Mouse (Mus musculus) layer of hippocampus, adult 11-12 months (tissue): Measurements from ENCODE around the gene Rnaseh2a.

ENCODE experiments used
- DNase-seq: peaks from one replicate; pipeline ENCODE4 v3.0.0; 2022; ENCODE audit warnings: low spot score

The Rnaseh2a gene

DNA sequence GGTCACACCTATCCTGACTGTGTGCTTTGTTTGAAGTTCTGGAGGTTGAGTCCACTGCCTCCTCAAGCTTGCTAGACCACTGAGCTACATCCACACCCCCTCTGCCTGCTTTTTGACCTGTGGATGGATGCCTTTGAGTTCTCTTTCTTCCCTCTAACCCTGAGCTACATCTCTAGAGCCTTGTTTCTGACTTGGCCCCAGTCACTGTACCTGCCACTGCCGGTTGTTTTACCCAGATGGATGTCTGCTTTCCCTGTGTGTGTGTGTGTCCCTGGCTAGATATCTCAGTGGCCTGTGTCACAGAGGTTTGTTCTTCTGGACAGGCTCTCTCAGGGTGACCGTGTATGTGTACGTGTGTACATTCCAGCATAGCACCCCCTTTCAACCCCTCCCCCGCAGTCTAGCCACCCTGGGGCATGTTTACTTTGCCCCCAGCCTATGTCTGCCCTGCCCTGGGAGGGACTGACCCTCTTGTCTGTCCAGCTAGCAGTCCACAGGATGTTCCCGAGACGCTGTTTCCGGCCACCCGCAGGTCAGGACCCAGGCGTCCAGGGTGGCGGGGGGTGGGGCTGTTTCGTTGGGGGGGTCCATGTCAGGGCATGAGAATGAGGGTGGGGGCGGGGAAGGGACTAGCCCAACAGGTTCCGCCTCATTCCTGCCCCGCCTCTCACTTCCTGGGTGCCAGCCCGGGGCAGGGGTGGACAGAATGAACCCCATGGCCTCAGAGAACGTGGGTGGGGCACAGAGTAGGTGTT, 14.9 kb upstream of the Rnaseh2a start:
- no peak for DNase-seq

DNA sequence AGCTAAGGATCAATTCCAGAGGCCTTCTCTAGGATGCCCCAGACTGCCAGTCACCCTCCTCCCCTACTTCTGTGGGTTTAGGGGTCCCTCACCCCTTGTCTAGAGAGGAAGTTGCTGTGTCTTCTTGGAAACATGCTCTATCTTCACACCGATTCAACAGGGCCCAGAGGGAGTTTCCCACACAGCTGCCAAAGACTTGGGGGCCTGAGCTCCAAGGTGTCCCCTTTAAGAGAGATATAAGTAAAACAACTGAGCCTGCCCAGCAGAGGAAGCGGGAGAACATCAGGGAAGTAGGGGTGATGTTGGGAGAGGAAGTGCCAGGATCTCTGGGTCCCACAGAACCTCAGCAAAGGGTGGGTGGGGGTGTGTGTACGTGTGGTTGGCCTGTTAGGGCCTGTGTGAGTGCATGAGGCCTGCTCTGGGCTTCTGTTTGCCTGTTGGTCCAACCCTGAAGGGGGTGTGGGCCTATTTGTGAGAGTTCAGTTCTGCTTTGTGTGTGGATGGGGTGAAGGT, 13.0 kb upstream of the Rnaseh2a start:
- DNase-seq: no peak

DNA sequence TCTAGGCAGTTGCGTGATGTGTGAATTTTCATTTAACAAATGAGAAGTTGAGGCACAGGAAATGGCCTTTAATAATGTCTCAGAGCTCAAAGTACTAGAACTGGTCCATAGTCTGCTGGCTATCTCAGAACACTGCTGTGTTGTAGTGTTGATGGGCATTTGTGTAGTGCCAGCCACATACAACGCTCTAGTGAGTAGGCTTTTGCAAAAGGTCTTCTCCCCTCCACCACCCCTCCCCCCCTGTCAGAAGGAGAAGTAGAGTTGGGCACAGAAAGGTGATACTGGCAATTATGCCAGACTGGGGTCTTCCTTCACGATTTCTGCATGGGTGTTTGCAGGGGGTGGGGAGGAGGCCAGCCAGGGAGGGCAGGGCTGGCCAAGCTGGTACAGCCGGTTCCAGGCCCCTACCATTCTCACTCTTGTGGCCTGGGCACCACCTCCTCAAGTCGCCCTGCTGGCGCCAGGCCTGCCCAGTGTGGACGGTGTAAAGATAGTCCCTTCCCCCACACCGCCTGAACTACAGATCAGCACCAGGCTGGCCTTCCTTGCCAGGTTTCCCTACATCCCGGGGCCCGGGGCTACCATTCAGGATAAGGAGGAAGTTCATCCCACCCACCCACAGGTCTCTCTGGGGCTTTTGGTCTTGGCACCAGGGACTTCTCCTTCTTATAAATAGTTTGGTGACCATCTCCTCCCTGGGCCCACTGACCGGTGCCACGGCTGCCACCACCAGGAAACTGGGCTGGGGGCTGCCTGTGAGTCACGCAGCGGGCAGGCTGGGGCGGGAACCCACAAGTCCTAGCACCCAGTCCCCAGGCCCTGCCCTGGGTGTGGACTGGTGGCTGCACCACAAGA, 12.3 kb upstream of the Rnaseh2a start:
- DNase-seq: no peak

DNA sequence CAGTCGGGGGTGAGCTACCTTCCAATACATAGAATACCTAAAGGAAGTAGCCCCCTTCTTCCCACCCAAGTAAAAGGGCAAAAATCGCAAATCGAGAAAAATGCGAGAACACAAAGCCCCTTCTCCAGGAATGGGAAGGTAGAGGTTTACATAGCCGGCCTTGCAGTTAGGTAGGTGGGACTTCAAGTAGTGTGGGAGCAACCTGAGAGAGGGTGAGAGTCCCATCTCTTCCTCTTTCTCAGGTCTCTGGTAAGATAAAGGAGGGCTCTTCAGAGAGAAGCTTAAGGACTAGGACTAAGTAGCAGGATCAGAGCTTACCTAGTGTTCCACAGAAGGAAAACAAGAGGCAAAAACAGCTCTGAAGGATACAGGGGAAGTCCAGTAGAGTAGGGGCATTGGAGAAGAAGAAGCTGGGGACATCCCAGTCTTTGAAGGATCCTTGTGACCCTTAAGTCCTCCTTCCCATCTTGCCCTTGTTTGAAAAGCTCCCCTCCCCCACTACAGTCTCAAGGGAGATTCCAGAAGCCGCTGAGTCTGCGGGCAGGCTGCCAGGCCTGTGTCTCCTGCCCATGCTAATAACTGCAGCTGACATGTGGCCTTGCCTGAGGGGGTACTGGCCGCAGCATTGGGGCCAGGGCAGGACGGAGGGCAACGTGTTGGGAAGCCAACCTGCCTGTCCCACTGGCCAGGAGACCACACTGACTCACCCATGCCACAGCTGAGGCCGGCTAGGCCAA, 11.2 kb upstream of the Rnaseh2a start:
- peak; percentile 79 for DNase-seq

DNA sequence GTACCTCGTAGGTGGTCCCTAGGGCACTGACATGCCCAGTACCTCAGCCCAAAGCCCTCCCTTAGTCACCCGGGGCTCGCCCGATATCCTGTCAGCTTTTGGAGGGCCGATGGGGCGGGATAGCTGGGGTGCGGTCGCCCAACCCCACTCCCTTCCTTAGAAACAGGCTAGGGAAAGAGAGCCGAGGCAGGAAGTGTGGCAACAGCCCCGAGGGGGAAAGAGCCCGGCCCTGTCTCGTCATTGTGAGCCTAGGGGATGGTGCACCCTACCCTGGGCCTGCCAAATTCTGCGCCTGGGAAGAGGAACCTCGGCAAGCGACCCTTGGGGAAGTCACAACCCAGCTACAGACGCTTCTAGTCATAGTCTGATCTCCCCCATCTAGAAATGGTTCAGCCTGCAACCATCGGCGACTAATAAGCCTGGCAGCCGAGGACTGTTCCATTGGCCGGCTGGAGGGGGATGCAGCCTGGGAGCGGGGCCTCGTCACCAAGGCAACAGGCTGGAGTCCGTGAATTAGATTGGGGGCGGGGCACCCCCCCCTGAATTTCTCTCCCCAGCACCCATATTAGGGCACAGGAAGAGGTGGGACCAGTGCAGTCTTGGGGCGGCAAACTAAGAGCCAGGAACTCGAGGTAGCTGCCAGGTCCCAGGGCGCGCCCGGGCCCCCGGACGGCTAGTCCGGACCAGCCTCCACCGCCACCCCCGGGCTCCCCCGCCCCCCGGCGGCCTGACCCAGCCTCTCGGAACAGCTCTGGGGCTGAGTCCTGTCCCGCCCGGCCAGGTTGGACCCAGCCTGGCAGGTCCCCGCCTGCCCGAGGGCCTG, 10.2 kb upstream of the Rnaseh2a start:
- peak; percentile 94 for DNase-seq

DNA sequence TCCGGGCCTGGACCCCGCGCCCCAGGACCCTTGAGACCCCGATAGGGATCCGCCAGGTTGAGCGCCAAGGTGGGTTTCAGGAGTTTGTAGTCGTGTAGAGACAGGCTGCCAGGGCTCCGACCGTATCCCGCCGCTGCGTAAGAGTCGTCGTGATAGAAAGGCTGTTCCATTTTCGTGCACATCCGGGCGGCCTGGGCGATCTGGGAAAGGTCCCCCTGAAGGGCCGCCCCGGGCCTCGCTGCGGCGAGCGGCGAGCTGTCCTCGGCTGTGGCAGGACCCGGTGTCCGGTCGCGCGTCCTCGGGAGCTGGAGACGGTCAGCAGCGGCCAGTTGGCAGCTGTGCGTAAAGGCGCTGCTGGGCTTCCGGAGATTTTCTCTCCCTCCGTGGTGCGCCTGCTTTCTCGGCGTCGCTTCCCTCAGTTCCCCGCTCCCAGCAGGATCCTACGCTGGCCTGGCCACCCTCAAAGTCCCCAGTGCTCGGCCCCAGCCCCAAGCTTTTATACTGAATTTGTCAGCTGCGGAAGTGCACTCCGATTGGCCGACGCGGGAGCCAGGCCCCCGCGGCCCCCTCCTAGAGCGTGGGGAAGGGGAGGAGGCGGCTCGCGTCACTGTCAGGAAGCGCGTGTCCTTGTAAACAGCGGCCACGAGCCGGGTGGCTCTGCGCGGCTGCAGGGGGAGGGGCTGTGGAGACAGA, 8.8 kb upstream of the Rnaseh2a start, which contains the start of gene Junb:
Junb (minus strand) TSS at position 471 of the 693 bp plus-strand sequence.
- peak; percentile 97 for DNase-seq

DNA sequence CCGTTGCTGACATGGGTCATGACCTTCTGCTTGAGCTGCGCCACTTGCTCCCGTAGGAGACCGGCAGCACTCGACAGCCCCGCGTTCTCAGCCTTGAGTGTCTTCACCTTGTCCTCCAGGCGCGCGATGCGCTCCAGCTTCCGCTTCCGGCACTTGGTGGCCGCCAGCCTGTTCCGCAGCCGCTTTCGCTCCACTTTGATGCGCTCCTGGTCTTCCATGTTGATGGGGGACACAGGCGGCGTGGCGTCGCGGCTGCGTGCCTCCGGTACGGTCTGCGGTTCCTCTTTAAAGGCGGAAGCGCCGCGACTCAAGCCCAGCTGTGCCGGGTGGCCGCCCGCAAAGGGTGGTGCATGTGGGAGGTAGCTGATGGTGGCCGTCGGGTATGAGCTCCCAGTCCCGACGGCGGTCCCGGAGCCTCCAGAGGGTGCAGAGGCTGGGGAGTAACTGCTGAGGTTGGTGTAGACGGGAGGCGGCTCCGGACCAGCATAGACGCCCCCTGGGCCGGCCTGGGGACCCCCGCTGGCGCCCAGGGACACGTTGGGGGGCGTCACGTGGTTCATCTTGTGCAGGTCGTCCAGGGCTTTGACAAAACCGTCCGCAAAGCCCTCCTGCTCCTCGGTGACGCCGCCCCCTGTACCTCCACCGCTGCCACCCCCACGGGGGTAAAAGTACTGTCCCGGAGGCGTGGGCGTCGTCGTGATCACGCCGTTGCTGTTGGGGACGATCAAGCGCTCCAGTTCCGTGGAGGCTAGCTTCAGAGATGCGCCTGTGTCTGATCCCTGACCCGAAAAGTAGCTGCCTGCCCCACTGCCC, 8.1 kb upstream of the Rnaseh2a start:
- peak; percentile 70 for DNase-seq

DNA sequence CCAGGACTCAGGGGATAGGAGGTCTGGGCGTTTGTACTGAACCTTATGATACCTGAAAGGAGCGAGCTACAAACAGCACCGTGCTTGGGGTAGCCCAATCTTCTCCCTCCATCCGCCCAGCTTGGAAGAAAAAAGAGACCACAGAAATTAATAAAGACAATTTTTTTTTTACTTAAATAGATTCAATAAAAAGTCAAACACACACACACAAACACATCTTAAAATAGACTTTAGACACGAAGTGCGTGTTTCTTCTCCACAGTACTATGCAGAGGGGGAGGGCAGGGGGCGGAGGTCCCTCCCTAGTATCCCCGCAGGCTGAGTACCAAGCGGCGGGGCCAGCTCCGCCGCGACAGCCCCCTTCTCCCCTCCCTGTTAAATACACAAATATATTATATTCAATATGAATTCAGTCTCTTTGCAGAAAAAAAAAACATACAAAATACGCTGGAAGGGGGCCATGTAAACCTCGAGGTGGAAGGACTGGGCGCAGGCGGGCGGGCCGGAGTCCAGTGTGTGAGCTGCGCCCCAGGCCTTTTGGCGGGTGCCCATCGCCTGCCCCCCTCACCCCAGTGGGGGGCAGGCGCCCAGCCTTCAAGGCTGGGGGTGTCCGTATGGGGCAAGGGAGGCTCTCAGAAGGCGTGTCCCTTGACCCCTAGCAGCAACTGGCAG, 7.3 kb upstream of the Rnaseh2a start:
- DNase-seq: no peak

DNA sequence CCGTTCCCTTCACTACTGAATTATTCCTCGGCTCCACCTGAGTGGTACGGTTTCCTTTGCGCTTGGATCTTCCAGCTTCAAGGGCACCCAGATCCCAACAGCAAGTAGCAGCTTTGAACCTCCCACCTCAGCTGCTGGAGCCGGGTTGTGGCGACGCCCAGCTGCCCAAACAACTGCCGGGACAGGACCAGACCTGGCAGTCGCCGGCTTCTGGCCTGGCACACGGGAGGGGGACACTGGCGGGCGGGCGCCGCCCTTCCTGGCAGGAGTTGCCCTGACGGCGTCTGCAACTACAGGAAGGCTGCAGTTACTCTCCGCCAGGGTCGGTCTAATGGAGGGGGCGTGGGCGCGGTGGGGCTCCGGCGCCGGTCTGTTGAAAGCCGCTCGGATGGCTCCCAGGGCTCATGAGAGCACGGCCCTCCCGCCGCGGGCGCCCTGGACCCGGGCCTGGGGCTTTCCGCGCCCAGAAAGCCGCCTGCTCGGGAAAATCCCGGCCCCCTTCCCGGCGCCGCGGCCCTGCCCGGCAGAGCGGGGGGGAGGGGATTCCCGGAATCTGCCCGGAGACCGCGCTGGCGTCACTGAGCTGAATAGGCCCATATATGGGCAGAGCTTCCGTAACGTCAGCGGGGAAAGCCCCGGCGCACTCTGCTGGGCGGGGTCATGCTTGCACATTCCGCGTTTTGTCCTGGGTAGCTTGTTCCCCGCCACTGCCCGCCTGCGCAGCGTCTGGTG, 6.6 kb upstream of the Rnaseh2a start:
- DNase-seq: peak; percentile 97

DNA sequence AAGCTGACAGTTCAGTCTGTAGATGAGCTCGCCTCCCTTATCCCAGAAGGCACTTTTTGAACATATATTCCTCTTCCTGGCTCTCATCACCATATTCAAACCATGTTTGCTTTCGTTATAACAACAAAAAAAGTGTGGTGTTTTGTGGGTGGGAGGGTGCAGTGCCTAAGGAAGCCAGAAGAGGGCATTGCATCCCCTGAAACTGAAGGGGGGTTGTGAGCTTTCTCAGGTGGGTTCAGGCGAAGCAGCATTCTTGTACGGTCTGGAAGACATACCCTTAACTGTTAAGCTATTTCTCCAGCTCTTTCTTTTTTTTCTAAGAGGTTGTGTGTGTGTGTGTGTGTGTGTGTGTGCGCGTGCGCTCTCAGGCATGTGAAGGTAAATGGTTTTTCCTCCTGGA, 5.9 kb upstream of the Rnaseh2a start:
- DNase-seq: peak; percentile 71

DNA sequence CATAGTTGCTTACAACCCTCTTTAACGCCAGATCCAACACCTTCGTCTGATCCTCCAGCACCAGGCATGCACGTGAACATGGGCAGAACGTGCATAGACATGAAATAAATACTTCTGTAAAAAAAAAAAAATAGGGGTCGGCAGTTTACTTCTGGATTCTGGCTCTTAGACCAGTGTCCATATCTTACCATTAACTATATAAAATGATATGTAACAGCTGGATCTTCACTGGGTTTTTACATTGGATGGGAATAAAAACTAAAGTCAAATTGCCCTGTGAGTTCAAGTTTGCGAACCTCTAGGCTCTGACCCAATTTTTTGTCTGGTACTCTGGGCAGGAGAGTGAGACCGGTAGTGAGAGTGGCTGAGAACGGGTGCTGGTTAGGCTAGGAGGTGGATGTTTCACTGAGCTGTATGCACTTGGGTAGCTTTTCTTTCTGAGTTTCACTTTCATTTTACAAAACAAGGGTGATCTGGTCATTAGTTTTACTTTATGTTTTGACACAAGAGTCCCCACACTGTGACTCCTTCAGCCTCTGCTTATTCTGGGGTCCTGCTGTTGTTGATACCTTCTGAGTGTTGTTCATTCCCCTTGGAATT, 5.1 kb upstream of the Rnaseh2a start:
- DNase-seq: no peak

DNA sequence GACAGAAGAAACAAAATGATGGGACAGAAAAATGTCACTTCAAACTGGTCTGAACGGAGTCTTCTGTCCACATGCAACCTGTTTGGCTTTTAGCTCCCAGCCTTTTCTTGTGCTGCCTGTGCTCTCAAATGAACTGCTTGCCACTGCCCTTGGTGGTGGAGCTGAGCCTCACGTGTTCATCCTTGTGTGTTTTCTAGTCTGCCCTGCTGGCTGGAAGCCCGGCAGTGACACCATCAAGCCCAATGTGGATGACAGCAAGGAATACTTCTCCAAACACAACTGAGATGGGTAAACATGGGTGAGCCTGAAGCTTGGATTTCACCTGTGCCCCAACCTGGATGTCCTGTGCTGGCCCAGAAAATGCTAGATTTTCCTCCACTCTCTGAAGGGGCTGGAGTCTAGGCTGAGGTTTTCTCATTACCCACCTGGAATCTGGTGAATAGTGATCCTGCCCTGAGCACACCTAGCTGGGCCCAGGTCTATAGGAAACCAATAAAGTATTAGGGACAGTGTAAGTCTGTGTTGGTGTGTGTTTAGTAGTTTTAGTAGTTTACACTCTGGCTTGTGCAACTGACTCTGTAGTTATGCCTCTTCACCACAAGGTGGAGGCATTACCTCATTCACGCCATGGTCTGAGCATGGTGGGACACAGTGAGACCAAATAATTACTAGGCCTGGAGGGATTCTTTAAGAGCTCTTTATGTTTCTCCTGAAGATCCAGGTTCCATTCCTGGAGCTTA, 4.4 kb upstream of the Rnaseh2a start:
- DNase-seq: no peak

DNA sequence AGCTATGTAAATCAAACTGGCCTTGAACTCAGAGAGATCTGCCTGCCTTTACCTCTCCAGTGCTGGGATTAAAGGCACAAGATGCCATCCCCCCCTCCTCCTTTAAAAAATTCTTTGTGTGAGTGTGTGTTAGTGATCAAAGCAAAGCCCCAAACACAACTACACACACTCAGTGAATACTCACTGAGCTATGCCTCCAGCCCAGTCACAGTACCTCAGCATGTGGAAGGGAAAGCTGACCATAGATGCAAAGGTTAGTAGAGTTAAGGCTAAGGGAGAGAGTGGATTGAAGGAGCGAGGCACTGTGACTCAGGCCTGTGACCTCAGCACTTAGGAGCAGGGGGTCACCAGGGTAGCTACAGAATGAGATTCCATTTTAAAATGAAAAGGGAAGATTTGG, 3.5 kb upstream of the Rnaseh2a start:
- DNase-seq: no peak

DNA sequence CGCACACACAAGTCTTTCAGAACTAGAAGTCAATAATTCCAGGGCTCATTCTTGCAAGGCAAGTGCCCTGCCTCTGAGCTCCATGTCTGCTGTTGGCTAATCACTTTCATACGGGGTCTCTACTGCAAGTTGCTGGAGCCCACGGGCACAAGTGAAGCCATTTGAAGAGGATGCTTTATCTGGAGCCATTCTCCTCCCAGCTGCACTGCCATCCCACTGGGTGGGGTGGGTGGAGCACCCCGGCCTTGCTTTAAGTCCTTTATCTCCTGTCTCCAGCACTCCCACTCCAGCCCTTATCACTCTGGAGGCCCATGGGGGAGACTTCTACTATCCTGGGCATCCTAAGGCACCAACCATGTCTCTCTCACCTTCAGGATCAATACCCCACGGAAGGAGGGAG, 1.3 kb upstream of the Rnaseh2a start:
- DNase-seq: no peak

DNA sequence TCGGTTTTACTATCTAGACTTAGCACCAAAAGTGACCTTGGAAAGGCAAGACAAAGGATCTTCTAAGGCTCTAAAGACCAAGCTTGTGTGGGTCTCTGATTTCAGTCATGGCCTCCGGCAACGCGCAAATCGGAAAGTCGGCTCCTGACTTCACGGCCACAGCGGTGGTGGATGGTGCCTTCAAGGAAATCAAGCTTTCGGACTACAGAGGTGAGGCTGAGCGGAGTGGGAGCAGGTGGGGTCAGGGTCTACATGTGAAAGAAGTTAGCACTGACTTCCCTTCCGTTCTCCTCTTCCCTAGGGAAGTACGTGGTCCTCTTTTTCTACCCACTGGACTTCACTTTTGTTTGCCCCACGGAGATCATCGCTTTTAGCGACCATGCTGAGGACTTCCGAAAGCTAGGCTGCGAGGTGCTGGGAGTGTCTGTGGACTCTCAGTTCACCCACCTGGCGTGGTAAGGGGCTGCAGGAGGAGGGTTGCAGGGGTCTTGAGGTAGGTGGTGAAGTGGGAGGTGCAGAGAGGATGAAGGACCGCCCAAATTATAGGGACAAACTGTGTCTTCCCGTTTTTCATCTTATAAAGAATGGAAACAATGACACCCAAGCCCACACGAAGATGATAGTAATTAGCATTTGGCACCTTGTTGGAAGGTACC, 696 bp upstream of the Rnaseh2a start:
- DNase-seq: no peak

DNA sequence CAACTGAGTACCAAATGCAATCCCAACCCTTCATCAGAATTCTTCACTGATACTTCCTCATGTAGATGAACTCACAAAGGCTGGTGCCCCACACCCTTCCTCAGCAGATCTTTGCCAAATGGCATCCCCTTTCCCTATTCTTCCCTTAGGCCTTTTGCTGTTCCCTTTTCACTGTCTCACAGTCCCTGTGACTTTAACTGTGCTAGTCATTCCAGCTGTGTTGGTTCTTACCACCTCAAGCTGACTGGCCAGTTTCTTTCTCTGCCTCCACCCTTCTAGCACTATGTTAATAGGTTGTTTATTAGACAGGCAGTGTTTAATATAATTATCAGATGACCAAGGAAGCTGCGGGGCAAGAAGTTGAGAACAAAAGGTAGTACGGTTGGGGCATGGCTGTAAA, 917 bp downstream of the Rnaseh2a start:
- DNase-seq: no peak
